Comparison of ENCODE assay signal across 17 mouse cellular contexts in the genomic region with DNA sequence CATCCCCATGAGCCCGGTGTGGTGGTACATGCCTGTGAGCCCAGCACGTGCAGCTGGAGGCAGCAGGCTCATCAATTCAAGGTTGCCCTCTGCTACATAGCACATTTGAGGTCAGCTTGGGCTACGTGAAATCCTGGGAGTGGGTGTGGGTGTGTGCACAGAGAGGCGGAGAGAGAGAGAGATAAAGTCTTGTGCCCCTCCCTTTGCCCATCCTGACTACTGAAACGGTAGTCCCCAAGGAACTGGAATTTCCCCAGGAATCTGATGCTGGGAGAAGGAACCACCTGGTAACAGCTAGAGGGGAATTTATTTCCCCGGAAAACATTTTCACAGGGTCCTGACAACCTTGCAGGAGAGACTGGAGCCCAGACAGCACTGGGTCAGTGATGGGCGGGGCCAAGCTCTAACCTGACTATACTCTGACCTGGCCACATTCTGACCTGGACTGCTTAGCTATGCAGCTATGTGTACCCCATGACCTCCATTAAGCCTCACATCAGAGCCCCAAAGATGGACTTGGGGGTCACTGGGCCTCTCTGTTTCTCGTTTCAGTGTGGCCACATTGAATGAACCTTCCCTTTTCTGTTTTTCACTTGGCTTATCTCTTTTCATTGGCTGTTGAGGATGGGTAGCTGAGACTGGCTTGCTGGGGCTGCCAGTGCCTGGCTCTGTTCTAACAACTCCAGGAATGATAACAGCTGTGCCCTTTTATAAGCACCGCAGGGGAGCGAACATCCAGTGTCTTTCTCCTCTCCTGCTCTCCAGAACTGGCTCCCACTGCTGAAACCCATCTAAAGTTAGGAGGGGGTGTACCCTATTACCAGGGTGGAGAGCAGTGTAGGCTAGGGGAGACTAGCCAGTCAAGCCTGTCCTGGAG. TPM values are rescaled to one million over a fixed set of nuclear protein-coding genes. Genes with fewer than 3 reads are reported as not detected.
DNase-seq lines count a peak whose midpoint lies in the region; ATAC-seq and TF ChIP-seq lines count a peak whose summit lies in the region.
"Had no signal": no experiment of that assay in that cellular context is flagged by ENCODE, and none has a peak within 500 bp of the region (broad histone marks: within the 10 kb centered on the region; RNA-seq: fewer than 3 reads in every experiment).

No protein-coding gene starts in this region.

- DNase-seq in kidney, adult 9 months, result peak; percentile 27
- no peak for DNase-seq in ES-E14 (ENCODE audit: low read depth, low spot score)
- no peak for DNase-seq in spleen, adult 12 weeks (ENCODE audit: low spot score)
- no peak for DNase-seq in thymus, postnatal 14 days
- DNase-seq: cerebellum, postnatal 25 days; heart, postnatal 36 days; lung, embryonic 14.5 days; right cerebral cortex, postnatal 4 days had no signal

- H3K27me3 ChIP-seq in kidney, embryonic 15.5 days, result no peaks in the 10 kb centered on the region
- no peaks in the 10 kb centered on the region for H3K27me3 ChIP-seq in intestine, embryonic 15.5 days (replicated peaks)
- H3K27me3 ChIP-seq in stomach, embryonic 15.5 days (replicated peaks), result no peaks in the 10 kb centered on the region
- H3K27me3 ChIP-seq: embryonic facial prominence, embryonic 12.5 days; Patski had no signal

- no peak overlapping the region for H3K27ac ChIP-seq in kidney, embryonic 15.5 days
- peak overlapping the region; percentile 19; the same call in 1 of the 2 replicates for H3K27ac ChIP-seq in ES-E14 (ENCODE audit: insufficient read depth, low read depth, low read length, poor library complexity, severe bottlenecking)
- no peak overlapping the region for H3K27ac ChIP-seq in intestine, embryonic 15.5 days
- no peak overlapping the region for H3K27ac ChIP-seq in stomach, embryonic 15.5 days
- H3K27ac ChIP-seq: embryonic facial prominence, embryonic 12.5 days; hindbrain, postnatal 0 days had no signal

- no peaks in the 10 kb centered on the region for H3K9me3 ChIP-seq in kidney, embryonic 15.5 days (replicated peaks)
- no peaks in the 10 kb centered on the region for H3K9me3 ChIP-seq in ES-E14 (ENCODE audit: control insufficient read depth, insufficient read depth, low read depth, low read length)
- no peaks in the 10 kb centered on the region for H3K9me3 ChIP-seq in intestine, embryonic 15.5 days
- H3K9me3 ChIP-seq in stomach, embryonic 15.5 days, result no peaks in the 10 kb centered on the region
- H3K9me3 ChIP-seq: embryonic facial prominence, embryonic 12.5 days; heart, embryonic 12.5 days had no signal

- peaks cover 15% of the 10 kb centered on the region; the same call in 1 of the 2 replicates for H3K4me1 ChIP-seq in kidney, embryonic 15.5 days
- peaks cover 5 to 26% of the 10 kb centered on the region in 2 experiments for H3K4me1 ChIP-seq in ES-E14 (ENCODE audit: control insufficient read depth in 2 of 2, insufficient read depth in 2 of 2, low read length in 2 of 2, poor library complexity in 1 of 2)
- H3K4me1 ChIP-seq in intestine, embryonic 15.5 days (replicated peaks), result peaks cover 12% of the 10 kb centered on the region
- H3K4me1 ChIP-seq in stomach, embryonic 15.5 days, result no peaks in the 10 kb centered on the region; the same call in 1 of the 2 replicates
- H3K4me1 ChIP-seq: embryonic facial prominence, embryonic 12.5 days; heart, embryonic 12.5 days had no signal

- H3K36me3 ChIP-seq in kidney, embryonic 15.5 days, result no peaks in the 10 kb centered on the region
- no peaks in the 10 kb centered on the region for H3K36me3 ChIP-seq in ES-E14 (ENCODE audit: control insufficient read depth, insufficient read depth, low read length, poor library complexity, severe bottlenecking)
- no peaks in the 10 kb centered on the region for H3K36me3 ChIP-seq in intestine, embryonic 15.5 days
- H3K36me3 ChIP-seq in stomach, embryonic 15.5 days, result no peaks in the 10 kb centered on the region
- H3K36me3 ChIP-seq: embryonic facial prominence, embryonic 12.5 days; heart, embryonic 12.5 days had no signal

- H3K4me2 ChIP-seq in kidney, embryonic 15.5 days, result no peak overlapping the region
- H3K4me2 ChIP-seq in intestine, embryonic 15.5 days (replicated peaks), result no peak overlapping the region
- no peak overlapping the region for H3K4me2 ChIP-seq in stomach, embryonic 15.5 days
- H3K4me2 ChIP-seq: embryonic facial prominence, embryonic 12.5 days; heart, embryonic 12.5 days; liver, embryonic 11.5 days; lung, embryonic 14.5 days had no signal

- no peak overlapping the region for H3K9ac ChIP-seq in kidney, embryonic 15.5 days
- no peak overlapping the region for H3K9ac ChIP-seq in ES-E14 (ENCODE audit: insufficient read depth, low read depth, low read length, poor library complexity, severe bottlenecking)
- H3K9ac ChIP-seq in intestine, embryonic 15.5 days, result no peak overlapping the region
- H3K9ac ChIP-seq in stomach, embryonic 15.5 days, result no peak overlapping the region
- H3K9ac ChIP-seq: embryonic facial prominence, embryonic 12.5 days; heart, embryonic 12.5 days; lung, embryonic 14.5 days had no signal

- H3K4me3 ChIP-seq in kidney, embryonic 15.5 days (replicated peaks), result no peak overlapping the region
- no peak overlapping the region for H3K4me3 ChIP-seq in ES-E14 (ENCODE audit: insufficient read depth in 1 of 2, low read depth in 1 of 2, low read length in 2 of 2, poor library complexity in 1 of 2, severe bottlenecking in 1 of 2)
- no peak overlapping the region for H3K4me3 ChIP-seq in intestine, embryonic 15.5 days (replicated peaks)
- H3K4me3 ChIP-seq in stomach, embryonic 15.5 days (replicated peaks), result no peak overlapping the region
- H3K4me3 ChIP-seq: embryonic facial prominence, embryonic 12.5 days; heart, embryonic 12.5 days had no signal

- ATAC-seq in kidney, embryonic 15.5 days (replicated peaks; ENCODE audit: low FRiP score), result no peak
- peak; percentile 59 for ATAC-seq in intestine, embryonic 15.5 days
- peak; percentile 58; the same call in 1 of the 2 replicates for ATAC-seq in stomach, embryonic 15.5 days (ENCODE audit: insufficient read depth, low FRiP score, low read depth)
- ATAC-seq: hindbrain, postnatal 0 days; Patski had no signal

- in situ Hi-C loops in ES-E14 (cut with MboI; ENCODE audit: low sequenced_read_pairs in 2 of 2, unreplicated experiment in 2 of 2), result no loop called here

- 49% methylated on average over 10 of the region's 10 CpGs for WGBS in kidney, embryonic 15.5 days
- WGBS in intestine, embryonic 15.5 days, result 36% methylated on average over 10 of the region's 10 CpGs
- 30% methylated on average over 10 of the region's 10 CpGs for WGBS in stomach, embryonic 15.5 days

TF ChIP-seq in ES-E14, 5 proteins besides CTCF, POLR2A, EP300 and RAD21:
- TF ChIP-seq MAFK (IDR thresholded peaks at IDR 0.05; ENCODE audit: insufficient read depth, low read depth, low read length), result no peak
- no peak for TF ChIP-seq ZC3H11A (IDR thresholded peaks at IDR 0.05; ENCODE audit: borderline replicate concordance, low read depth, low read length)
- TF ChIP-seq HCFC1 (IDR thresholded peaks at IDR 0.05; ENCODE audit: borderline replicate concordance, insufficient read depth, low read length), result no peak
- no peak for TF ChIP-seq ZNF384 (IDR thresholded peaks at IDR 0.05; ENCODE audit: low read depth, low read length)
- no peak for TF ChIP-seq CHD2 (IDR thresholded peaks at IDR 0.05; ENCODE audit: low read depth, low read length)

RNA-seq across cellular contexts. Expression of gene Srpk1, which starts 6.0 kb away (rescaled TPM):
- 96.3 and 100 TPM in 2 replicates for polyA plus RNA-seq in kidney, embryonic 15.5 days (2015; fragmentation: Nextera tagmentation; extraction: Ambion mirVana)
- total RNA-seq in ES-E14 (2012; rRNA removed), result 103 and 115 TPM in 2 replicates
- 97.1 and 97.5 TPM in 2 replicates for polyA plus RNA-seq in intestine, embryonic 15.5 days (2015; fragmentation: Nextera tagmentation; extraction: Ambion mirVana)
- 75.1 and 79.2 TPM in 2 replicates for polyA plus RNA-seq in stomach, embryonic 15.5 days (2015; fragmentation: Nextera tagmentation; extraction: Ambion mirVana)

RNA-seq across cellular contexts. Expression of gene Lhfpl5, which starts 53.0 kb away (rescaled TPM):
- polyA plus RNA-seq in kidney, embryonic 15.5 days (2015; fragmentation: Nextera tagmentation; extraction: Ambion mirVana), result 0.54 and 0.91 TPM in 2 replicates
- 0.76 and 1.7 TPM in 2 replicates for total RNA-seq in ES-E14 (2012; rRNA removed)
- polyA plus RNA-seq in intestine, embryonic 15.5 days (2015; fragmentation: Nextera tagmentation; extraction: Ambion mirVana), result 1.3 and 1.8 TPM in 2 replicates
- 0.85 and 1.0 TPM in 2 replicates for polyA plus RNA-seq in stomach, embryonic 15.5 days (2015; fragmentation: Nextera tagmentation; extraction: Ambion mirVana)
- total RNA-seq: gastrocnemius, postnatal 4 days; heart, postnatal 36 days had no signal
